Mouse (Mus musculus): ENCODE results near the gene Nfu1. TPM values are rescaled to one million over a fixed set of nuclear protein-coding genes. Genes with fewer than 3 reads are reported as not detected.
A peak's percentile ranks its signal among the peaks of the same experiment; 100 is the strongest.
"Not testable (repeated sequence)": the region's sequence is repeated elsewhere in the genome, so short reads cannot be mapped to it uniquely, and the experiment has no call there.

The Nfu1 gene
- polyA plus RNA-seq, 1 experiment from 2014 or later, result 76.6 TPM

GRCm38 (mm10) chr6:87009692-87010328 is 774 bp downstream of the Nfu1 start:
- DNase-seq (ENCODE audit: low spot score) (peak; percentile 96), ATAC-seq (ENCODE audit: low FRiP score, low TSS enrichment) (peak; percentile 96)
- H3K27ac ChIP-seq (replicated peaks), result peak overlapping the region; percentile 85
- H3K9me3 ChIP-seq (ENCODE audit: control insufficient read depth, low read length), result no peaks in the 10 kb centered on the region
- WGBS, result under 1% methylated on average over 36 of the region's 36 CpGs
- peak overlapping the region; percentile 70 for H3K4me3 ChIP-seq (ENCODE audit: low read depth, low read length)
- no peaks in the 10 kb centered on the region for H3K27me3 ChIP-seq (ENCODE audit: control insufficient read depth, insufficient read depth, low read length)
- TF ChIP-seq EP300 (optimal IDR thresholded peaks at IDR 0.05) (no peak), CTCF (IDR thresholded peaks at IDR 0.05; ENCODE audit: low read depth) (no peak)
- peak overlapping the region; percentile 87 for H3K9ac ChIP-seq (ENCODE audit: low read length)
- peak overlapping the region; percentile 63 for H3K4me2 ChIP-seq (replicated peaks; ENCODE audit: low read depth)
- peaks cover 4% of the 10 kb centered on the region; the same call in 1 of the 2 replicates for H3K36me3 ChIP-seq (ENCODE audit: control insufficient read depth, insufficient read depth, low read length)
- H3K4me1 ChIP-seq (replicated peaks; ENCODE audit: control insufficient read depth, insufficient read depth), result no peaks in the 10 kb centered on the region

- H3K4me2 ChIP-seq (replicated peaks; ENCODE audit: low read depth), result no peak overlapping the region
- H3K27me3 ChIP-seq (ENCODE audit: control insufficient read depth, insufficient read depth, low read length), result no peaks in the 10 kb centered on the region
- H3K4me1 ChIP-seq (replicated peaks; ENCODE audit: control insufficient read depth, insufficient read depth), result no peaks in the 10 kb centered on the region
- no peaks in the 10 kb centered on the region for H3K9me3 ChIP-seq (ENCODE audit: control insufficient read depth, low read length)
- TF ChIP-seq CTCF (IDR thresholded peaks at IDR 0.05; ENCODE audit: low read depth) (peak; percentile 76), EP300 (optimal IDR thresholded peaks at IDR 0.05) (no peak)
- peaks cover 24% of the 10 kb centered on the region for H3K36me3 ChIP-seq (ENCODE audit: control insufficient read depth, insufficient read depth, low read length)
- H3K27ac ChIP-seq (replicated peaks), result no peak overlapping the region
- no peak overlapping the region for H3K9ac ChIP-seq (ENCODE audit: low read length)
- peak; percentile 49 for DNase-seq (ENCODE audit: low spot score)
- no peak overlapping the region for H3K4me3 ChIP-seq (ENCODE audit: low read depth, low read length)
- 75% methylated on average over 4 of the region's 4 CpGs for WGBS
- ATAC-seq (ENCODE audit: low FRiP score, low TSS enrichment), result no peak
Measured at GRCm38 (mm10) chr6:87016916-87017315, 7.9 kb downstream of the Nfu1 start.

GRCm38 (mm10) chr6:87018874-87019273 is 9.8 kb downstream of the Nfu1 start:
- no peak overlapping the region for H3K4me2 ChIP-seq (replicated peaks; ENCODE audit: low read depth)
- H3K4me3 ChIP-seq (ENCODE audit: low read depth, low read length), result no peak overlapping the region
- no peak overlapping the region for H3K27ac ChIP-seq (replicated peaks)
- TF ChIP-seq EP300 (optimal IDR thresholded peaks at IDR 0.05) (no peak), CTCF (IDR thresholded peaks at IDR 0.05; ENCODE audit: low read depth) (no peak)
- H3K36me3 ChIP-seq (ENCODE audit: control insufficient read depth, insufficient read depth, low read length), result peaks cover 24% of the 10 kb centered on the region
- H3K27me3 ChIP-seq (ENCODE audit: control insufficient read depth, insufficient read depth, low read length), result no peaks in the 10 kb centered on the region
- ATAC-seq (ENCODE audit: low FRiP score, low TSS enrichment) (no peak), DNase-seq (ENCODE audit: low spot score) (no peak)
- 94% methylated on average over 8 of the region's 8 CpGs for WGBS
- no peaks in the 10 kb centered on the region for H3K4me1 ChIP-seq (replicated peaks; ENCODE audit: control insufficient read depth, insufficient read depth)
- no peak overlapping the region for H3K9ac ChIP-seq (ENCODE audit: low read length)
- no peaks in the 10 kb centered on the region for H3K9me3 ChIP-seq (ENCODE audit: control insufficient read depth, low read length)

GRCm38 (mm10) chr6:87021791-87022190 is 12.8 kb downstream of the Nfu1 start:
- WGBS, result 95% methylated on average over 12 of the region's 12 CpGs
- DNase-seq (ENCODE audit: low spot score), result no peak
- Histone ChIP-seq H3K4me2 (replicated peaks; ENCODE audit: low read depth) (no peak overlapping the region), H3K36me3 (ENCODE audit: control insufficient read depth, insufficient read depth, low read length) (peaks cover 30% of the 10 kb centered on the region), H3K9ac (ENCODE audit: low read length) (no peak overlapping the region), H3K4me1 (replicated peaks; ENCODE audit: control insufficient read depth, insufficient read depth) (no peaks in the 10 kb centered on the region), H3K9me3 (ENCODE audit: control insufficient read depth, low read length) (no peaks in the 10 kb centered on the region), H3K4me3 (ENCODE audit: low read depth, low read length) (no peak overlapping the region), H3K27ac (replicated peaks) (no peak overlapping the region), H3K27me3 (ENCODE audit: control insufficient read depth, insufficient read depth, low read length) (no peaks in the 10 kb centered on the region)
- no peak for ATAC-seq (ENCODE audit: low FRiP score, low TSS enrichment)
- TF ChIP-seq CTCF (IDR thresholded peaks at IDR 0.05; ENCODE audit: low read depth) (no peak), EP300 (optimal IDR thresholded peaks at IDR 0.05) (no peak)

- no peaks in the 10 kb centered on the region for H3K27me3 ChIP-seq (ENCODE audit: control insufficient read depth, insufficient read depth, low read length)
- DNase-seq (ENCODE audit: low spot score), result peak; percentile 74
- no peak overlapping the region for H3K9ac ChIP-seq (ENCODE audit: low read length)
- TF ChIP-seq CTCF (IDR thresholded peaks at IDR 0.05; ENCODE audit: low read depth) (no peak), EP300 (optimal IDR thresholded peaks at IDR 0.05) (no peak)
- H3K4me3 ChIP-seq (ENCODE audit: low read depth, low read length), result no peak overlapping the region
- peak; percentile 79 for ATAC-seq (ENCODE audit: low FRiP score, low TSS enrichment)
- H3K27ac ChIP-seq (replicated peaks), result 0 out of 2 replicates have a peak overlapping the region, but pooled peaks have one; percentile 30
- 51% methylated on average over 7 of the region's 7 CpGs for WGBS
- H3K4me2 ChIP-seq (replicated peaks; ENCODE audit: low read depth), result no peak overlapping the region
- no peaks in the 10 kb centered on the region for H3K4me1 ChIP-seq (replicated peaks; ENCODE audit: control insufficient read depth, insufficient read depth)
- H3K9me3 ChIP-seq (ENCODE audit: control insufficient read depth, low read length), result no peaks in the 10 kb centered on the region
- peaks cover 10% of the 10 kb centered on the region; the same call in 1 of the 2 replicates for H3K36me3 ChIP-seq (ENCODE audit: control insufficient read depth, insufficient read depth, low read length)
Measured at GRCm38 (mm10) chr6:87026980-87027379, 17.9 kb downstream of the Nfu1 start.

- Histone ChIP-seq H3K4me1 (replicated peaks; ENCODE audit: control insufficient read depth, insufficient read depth) (no peaks in the 10 kb centered on the region), H3K9ac (ENCODE audit: low read length) (no peak overlapping the region), H3K27ac (replicated peaks) (no peak overlapping the region), H3K9me3 (ENCODE audit: control insufficient read depth, low read length) (no peaks in the 10 kb centered on the region), H3K36me3 (ENCODE audit: control insufficient read depth, insufficient read depth, low read length) (peaks cover 10% of the 10 kb centered on the region; the same call in 1 of the 2 replicates), H3K27me3 (ENCODE audit: control insufficient read depth, insufficient read depth, low read length) (no peaks in the 10 kb centered on the region), H3K4me3 (ENCODE audit: low read depth, low read length) (no peak overlapping the region), H3K4me2 (replicated peaks; ENCODE audit: low read depth) (no peak overlapping the region)
- no peak for ATAC-seq (ENCODE audit: low FRiP score, low TSS enrichment)
- no peak for DNase-seq (ENCODE audit: low spot score)
- no peak for TF ChIP-seq EP300 (optimal IDR thresholded peaks at IDR 0.05)
Measured at GRCm38 (mm10) chr6:87028881-87029280, 19.8 kb downstream of the Nfu1 start.

GRCm38 (mm10) chr6:87031310-87031709 is 22.3 kb downstream of the Nfu1 start:
- H3K4me3 ChIP-seq (ENCODE audit: low read depth, low read length); ATAC-seq (ENCODE audit: low FRiP score, low TSS enrichment); H3K36me3 ChIP-seq (ENCODE audit: control insufficient read depth, insufficient read depth, low read length); H3K27me3 ChIP-seq (ENCODE audit: control insufficient read depth, insufficient read depth, low read length); H3K9ac ChIP-seq (ENCODE audit: low read length); H3K27ac ChIP-seq (replicated peaks); DNase-seq (ENCODE audit: low spot score); H3K4me1 ChIP-seq (replicated peaks; ENCODE audit: control insufficient read depth, insufficient read depth); H3K4me2 ChIP-seq (replicated peaks; ENCODE audit: low read depth); H3K9me3 ChIP-seq (ENCODE audit: control insufficient read depth, low read length): not testable (repeated sequence)
- 48% methylated on average over 7 of the region's 7 CpGs for WGBS

Data from stomach, postnatal 0 days (tissue).